Mouse (Mus musculus): Measurements from ENCODE around the gene Ccdc153.

The Ccdc153 gene

GRCm38 (mm10) chr9:44240911-44241310, 435 bp downstream of the Ccdc153 start:
- DNase-seq: peak; percentile 32

- no peak for DNase-seq
Measured at GRCm38 (mm10) chr9:44241418-44241817, 942 bp downstream of the Ccdc153 start.

- DNase-seq: no peak
Measured at GRCm38 (mm10) chr9:44243621-44244020, 3.1 kb downstream of the Ccdc153 start.

GRCm38 (mm10) chr9:44247907-44248306, 7.4 kb downstream of the Ccdc153 start:
- no peak for DNase-seq

- peak; percentile 78 for DNase-seq
Measured at GRCm38 (mm10) chr9:44249181-44250146, 9.0 kb downstream of the Ccdc153 start.

- peak; percentile 76 for DNase-seq
Measured at GRCm38 (mm10) chr9:44250445-44250844, 10.0 kb downstream of the Ccdc153 start.

- no peak for DNase-seq
Measured at GRCm38 (mm10) chr9:44251314-44251713, 10.8 kb downstream of the Ccdc153 start, which contains the start of gene Pdzd3. TSS of gene Pdzd3 (minus strand) at chr9:44251471.

- no peak for DNase-seq
Measured at GRCm38 (mm10) chr9:44253441-44253840, 13.0 kb downstream of the Ccdc153 start.

- DNase-seq: no peak
Measured at GRCm38 (mm10) chr9:44254508-44255135, 14.1 kb downstream of the Ccdc153 start.

- DNase-seq: no peak
Measured at GRCm38 (mm10) chr9:44255136-44255521, 14.7 kb downstream of the Ccdc153 start.

GRCm38 (mm10) chr9:44256213-44256612, 15.7 kb downstream of the Ccdc153 start:
- DNase-seq: no peak

GRCm38 (mm10) chr9:44259014-44259413, 18.5 kb downstream of the Ccdc153 start:
- DNase-seq: no peak

GRCm38 (mm10) chr9:44261388-44261787, 20.9 kb downstream of the Ccdc153 start:
- DNase-seq: no peak

GRCm38 (mm10) chr9:44266478-44267226, 26.2 kb downstream of the Ccdc153 start:
- peak; percentile 51 for DNase-seq

- DNase-seq: no peak
Measured at GRCm38 (mm10) chr9:44267319-44268026, 27.0 kb downstream of the Ccdc153 start.

GRCm38 (mm10) chr9:44268027-44268360, 27.5 kb downstream of the Ccdc153 start:
- DNase-seq: peak; percentile 86

GRCm38 (mm10) chr9:44268432-44268831, 28.0 kb downstream of the Ccdc153 start, which contains the start of gene Nlrx1:
TSS of gene Nlrx1 (minus strand) at chr9:44268599.
- no peak for DNase-seq

- DNase-seq: no peak
Measured at GRCm38 (mm10) chr9:44269077-44269476, 28.6 kb downstream of the Ccdc153 start.

- no peak for DNase-seq
Measured at GRCm38 (mm10) chr9:44269973-44270372, 29.5 kb downstream of the Ccdc153 start.

GRCm38 (mm10) chr9:44283183-44283582, 42.7 kb downstream of the Ccdc153 start:
- DNase-seq: peak; percentile 31

- DNase-seq: no peak
Measured at GRCm38 (mm10) chr9:44286256-44286850, 45.9 kb downstream of the Ccdc153 start.

GRCm38 (mm10) chr9:44287003-44287400, 46.5 kb downstream of the Ccdc153 start:
- no peak for DNase-seq

Data from layer of hippocampus, adult 9-11 months (tissue).